Mouse (Mus musculus): ENCODE results near the gene Rnls.

- TF ChIP-seq POLR2A (IDR thresholded peaks at IDR 0.05; ENCODE audit: extremely low read depth, insufficient read depth, low read length) (no peak), CTCF (IDR thresholded peaks at IDR 0.05; ENCODE audit: extremely low read depth, insufficient read depth, low read length) (no peak)
Measured at GRCm38 (mm10) chr19:33192064-33192463, 200.0 kb downstream of the Rnls start.
